Comparison of ENCODE assay signal across 14 mouse cellular contexts in genomic region chr8:94907591-94908300, GRCm38 (mm10). TPM values are rescaled to one million over a fixed set of nuclear protein-coding genes. Genes with fewer than 3 reads are reported as not detected.
DNase-seq lines count a peak whose midpoint lies in the region; ATAC-seq and TF ChIP-seq lines count a peak whose summit lies in the region.
"Had no signal": no experiment of that assay in that cellular context is flagged by ENCODE, and none has a peak within 500 bp of the region (broad histone marks: within the 10 kb centered on the region; RNA-seq: fewer than 3 reads in every experiment).

No protein-coding gene starts in this region.

- H3K4me3 ChIP-seq in heart, embryonic 10.5 days, result no peak overlapping the region
- H3K4me3 ChIP-seq in heart, embryonic 12.5 days, result no peak overlapping the region
- H3K4me3 ChIP-seq in stomach, embryonic 16.5 days (replicated peaks; ENCODE audit: low read length), result no peak overlapping the region
- H3K4me3 ChIP-seq in stomach, postnatal 0 days (ENCODE audit: low read depth, low read length), result no peak overlapping the region
- no peak overlapping the region for H3K4me3 ChIP-seq in kidney, embryonic 15.5 days (replicated peaks)
- H3K4me3 ChIP-seq: hindbrain, embryonic 12.5 days; liver, embryonic 15.5 days had no signal

- H3K9me3 ChIP-seq in heart, embryonic 10.5 days, result no peaks in the 10 kb centered on the region
- no peaks in the 10 kb centered on the region for H3K9me3 ChIP-seq in heart, embryonic 12.5 days (replicated peaks)
- H3K9me3 ChIP-seq in stomach, embryonic 16.5 days (replicated peaks; ENCODE audit: control insufficient read depth, low read length), result no peaks in the 10 kb centered on the region
- no peaks in the 10 kb centered on the region for H3K9me3 ChIP-seq in stomach, postnatal 0 days (ENCODE audit: control insufficient read depth, low read length)
- no peaks in the 10 kb centered on the region for H3K9me3 ChIP-seq in kidney, embryonic 15.5 days (replicated peaks)
- H3K9me3 ChIP-seq: hindbrain, embryonic 12.5 days; liver, embryonic 15.5 days had no signal

- H3K27ac ChIP-seq in heart, embryonic 10.5 days, result peak overlapping the region; percentile 59
- H3K27ac ChIP-seq in heart, embryonic 12.5 days (ENCODE audit: poor library complexity, severe bottlenecking), result no peak overlapping the region
- H3K27ac ChIP-seq in stomach, embryonic 16.5 days (ENCODE audit: low read length), result peak overlapping the region; percentile 15; the same call in 1 of the 2 replicates
- no peak overlapping the region for H3K27ac ChIP-seq in stomach, postnatal 0 days (replicated peaks)
- peak overlapping the region; percentile 34; the same call in 1 of the 2 replicates for H3K27ac ChIP-seq in kidney, embryonic 15.5 days
- H3K27ac ChIP-seq: hindbrain, embryonic 12.5 days had no signal

- ATAC-seq in heart, embryonic 12.5 days (ENCODE audit: insufficient number of reproducible peaks, low FRiP score), result no peak
- ATAC-seq in stomach, embryonic 16.5 days (ENCODE audit: insufficient read depth, low FRiP score), result no peak
- no peak for ATAC-seq in stomach, postnatal 0 days (ENCODE audit: low FRiP score, low TSS enrichment)
- ATAC-seq in kidney, embryonic 15.5 days (replicated peaks; ENCODE audit: low FRiP score), result no peak
- ATAC-seq: activated CD4-positive, CD25-positive, alpha-beta regulatory T cell, adult 4 months had no signal

- DNase-seq in heart, embryonic 10.5 days (ENCODE audit: low spot score), result no peak
- DNase-seq in stomach, postnatal 0 days (ENCODE audit: low spot score), result no peak
- DNase-seq in telencephalon, adult 2 months (ENCODE audit: low read depth, low spot score), result peak; percentile 29
- no peak for DNase-seq in thymus, postnatal 14 days
- no peak for DNase-seq in gastrocnemius, adult 8-10 months (ENCODE audit: low spot score in 2 of 2)
- DNase-seq: cerebellum, adult 8-10 months; gastrocnemius, postnatal 25 days had no signal

- H3K27me3 ChIP-seq in heart, embryonic 10.5 days (ENCODE audit: insufficient read depth, poor library complexity, severe bottlenecking), result peaks cover 6% of the 10 kb centered on the region; the same call in 1 of the 2 replicates
- H3K27me3 ChIP-seq in heart, embryonic 12.5 days (replicated peaks), result 0 out of 2 replicates have a peak, but pooled peaks cover 5% of the 10 kb centered on the region
- H3K27me3 ChIP-seq in stomach, embryonic 16.5 days (ENCODE audit: control insufficient read depth, insufficient read depth, low read length), result no peaks in the 10 kb centered on the region
- H3K27me3 ChIP-seq in stomach, postnatal 0 days (ENCODE audit: control insufficient read depth, insufficient read depth, low read length), result no peaks in the 10 kb centered on the region
- peaks cover 11% of the 10 kb centered on the region; the same call in 1 of the 2 replicates for H3K27me3 ChIP-seq in kidney, embryonic 15.5 days

- H3K36me3 ChIP-seq in heart, embryonic 10.5 days, result peaks cover 89% of the 10 kb centered on the region
- peaks cover 92% of the 10 kb centered on the region for H3K36me3 ChIP-seq in heart, embryonic 12.5 days
- 0 out of 2 replicates have a peak, but pooled peaks cover 3% of the 10 kb centered on the region for H3K36me3 ChIP-seq in stomach, embryonic 16.5 days (ENCODE audit: control insufficient read depth, insufficient read depth, low read length)
- H3K36me3 ChIP-seq in stomach, postnatal 0 days (ENCODE audit: control insufficient read depth, insufficient read depth, low read length), result peaks cover 13% of the 10 kb centered on the region
- peaks cover 78% of the 10 kb centered on the region for H3K36me3 ChIP-seq in kidney, embryonic 15.5 days

- no peak overlapping the region for H3K4me2 ChIP-seq in heart, embryonic 12.5 days
- H3K4me2 ChIP-seq in stomach, embryonic 16.5 days (ENCODE audit: low read depth, low read length), result no peak overlapping the region
- no peak overlapping the region for H3K4me2 ChIP-seq in stomach, postnatal 0 days (replicated peaks; ENCODE audit: low read depth)
- no peak overlapping the region for H3K4me2 ChIP-seq in kidney, embryonic 15.5 days
- H3K4me2 ChIP-seq: hindbrain, embryonic 12.5 days; liver, embryonic 15.5 days had no signal

- no peak for TF ChIP-seq CTCF in stomach, postnatal 0 days (IDR thresholded peaks at IDR 0.05; ENCODE audit: low read depth)

- no peak for TF ChIP-seq EP300 in stomach, postnatal 0 days (optimal IDR thresholded peaks at IDR 0.05)

- peaks cover 47% of the 10 kb centered on the region for H3K4me1 ChIP-seq in heart, embryonic 10.5 days
- peaks cover 43% of the 10 kb centered on the region for H3K4me1 ChIP-seq in heart, embryonic 12.5 days (replicated peaks)
- H3K4me1 ChIP-seq in stomach, embryonic 16.5 days (ENCODE audit: control insufficient read depth, insufficient read depth, low read length), result peaks cover 8% of the 10 kb centered on the region; the same call in 1 of the 2 replicates
- H3K4me1 ChIP-seq in stomach, postnatal 0 days (replicated peaks; ENCODE audit: control insufficient read depth, insufficient read depth), result 0 out of 2 replicates have a peak, but pooled peaks cover 2% of the 10 kb centered on the region
- peaks cover 61% of the 10 kb centered on the region for H3K4me1 ChIP-seq in kidney, embryonic 15.5 days

- 84% methylated on average over 18 of the region's 18 CpGs for WGBS in heart, embryonic 10.5 days
- WGBS in heart, embryonic 12.5 days, result 80% methylated on average over 18 of the region's 18 CpGs
- 79% methylated on average over 18 of the region's 18 CpGs for WGBS in stomach, embryonic 16.5 days
- 82% methylated on average over 18 of the region's 18 CpGs for WGBS in stomach, postnatal 0 days
- 69% methylated on average over 18 of the region's 18 CpGs for WGBS in kidney, embryonic 15.5 days

- no peak overlapping the region for H3K9ac ChIP-seq in heart, embryonic 12.5 days
- H3K9ac ChIP-seq in stomach, embryonic 16.5 days (ENCODE audit: low read length), result no peak overlapping the region
- no peak overlapping the region for H3K9ac ChIP-seq in stomach, postnatal 0 days (ENCODE audit: low read length)
- no peak overlapping the region for H3K9ac ChIP-seq in kidney, embryonic 15.5 days
- H3K9ac ChIP-seq: hindbrain, embryonic 12.5 days; liver, embryonic 15.5 days had no signal

RNA-seq across cellular contexts. Expression of gene Ccdc102a, which starts 10.2 kb away (rescaled TPM):
- 22.0 and 31.0 TPM in 2 replicates for polyA plus RNA-seq in heart, embryonic 10.5 days (2016; fragmentation: Nextera tagmentation; extraction: Ambion mirVana)
- 26.2 and 28.2 TPM in 2 replicates for polyA plus RNA-seq in heart, embryonic 12.5 days (2016; fragmentation: Nextera tagmentation; extraction: Ambion mirVana)
- polyA plus RNA-seq in stomach, embryonic 16.5 days (2015; fragmentation: Nextera tagmentation; extraction: Ambion mirVana), result 10.9 and 14.8 TPM in 2 replicates
- 12.0 and 12.7 TPM in 2 replicates for polyA plus RNA-seq in stomach, postnatal 0 days (2015; fragmentation: Nextera tagmentation; extraction: Ambion mirVana)
- polyA plus RNA-seq in kidney, embryonic 15.5 days (2015; fragmentation: Nextera tagmentation; extraction: Ambion mirVana), result 21.6 and 24.1 TPM in 2 replicates
- total RNA-seq in gastrocnemius, adult 8-10 months (2022), result 1 to 10 TPM; 2.5 to 3.5 (median 3.1) TPM

RNA-seq across cellular contexts. Expression of gene Adgrg5, which starts 15.7 kb away (rescaled TPM):
- polyA plus RNA-seq in heart, embryonic 10.5 days (2016; fragmentation: Nextera tagmentation; extraction: Ambion mirVana), result 0.69 and 0.79 TPM in 2 replicates
- polyA plus RNA-seq in heart, embryonic 12.5 days (2016; fragmentation: Nextera tagmentation; extraction: Ambion mirVana), result 0.09 TPM in 1 of 2 replicates, not detected in the other
- polyA plus RNA-seq in stomach, embryonic 16.5 days (2015; fragmentation: Nextera tagmentation; extraction: Ambion mirVana), result 0.44 and 0.45 TPM in 2 replicates
- 0.15 and 0.27 TPM in 2 replicates for polyA plus RNA-seq in stomach, postnatal 0 days (2015; fragmentation: Nextera tagmentation; extraction: Ambion mirVana)
- polyA plus RNA-seq in kidney, embryonic 15.5 days (2015; fragmentation: Nextera tagmentation; extraction: Ambion mirVana), result 0.05 and 0.13 TPM in 2 replicates
- under 1 TPM in 1 of 4 experiments, not detected in 3; 0.09 TPM for total RNA-seq in gastrocnemius, adult 8-10 months (2022)
- total RNA-seq: gastrocnemius, postnatal 25 days; left cerebral cortex, postnatal 14 days had no signal

RNA-seq across cellular contexts. Expression of gene Dok4, which starts 31.6 kb away (rescaled TPM):
- polyA plus RNA-seq in heart, embryonic 10.5 days (2016; fragmentation: Nextera tagmentation; extraction: Ambion mirVana), result 71.3 and 83.4 TPM in 2 replicates
- polyA plus RNA-seq in heart, embryonic 12.5 days (2016; fragmentation: Nextera tagmentation; extraction: Ambion mirVana), result 53.3 and 54.2 TPM in 2 replicates
- 28.8 and 29.5 TPM in 2 replicates for polyA plus RNA-seq in stomach, embryonic 16.5 days (2015; fragmentation: Nextera tagmentation; extraction: Ambion mirVana)
- polyA plus RNA-seq in stomach, postnatal 0 days (2015; fragmentation: Nextera tagmentation; extraction: Ambion mirVana), result 19.3 and 20.5 TPM in 2 replicates
- 27.0 and 32.8 TPM in 2 replicates for polyA plus RNA-seq in kidney, embryonic 15.5 days (2015; fragmentation: Nextera tagmentation; extraction: Ambion mirVana)
- total RNA-seq in gastrocnemius, adult 8-10 months (2022), result 1 to 10 TPM; 2.5 to 4.7 (median 2.8) TPM

RNA-seq across cellular contexts. Expression of gene Polr2c, which starts 50.5 kb away (rescaled TPM):
- 164 and 190 TPM in 2 replicates for polyA plus RNA-seq in heart, embryonic 10.5 days (2016; fragmentation: Nextera tagmentation; extraction: Ambion mirVana)
- polyA plus RNA-seq in heart, embryonic 12.5 days (2016; fragmentation: Nextera tagmentation; extraction: Ambion mirVana), result 122 and 126 TPM in 2 replicates
- 128 and 129 TPM in 2 replicates for polyA plus RNA-seq in stomach, embryonic 16.5 days (2015; fragmentation: Nextera tagmentation; extraction: Ambion mirVana)
- 70.4 and 72.7 TPM in 2 replicates for polyA plus RNA-seq in stomach, postnatal 0 days (2015; fragmentation: Nextera tagmentation; extraction: Ambion mirVana)
- polyA plus RNA-seq in kidney, embryonic 15.5 days (2015; fragmentation: Nextera tagmentation; extraction: Ambion mirVana), result 155 and 157 TPM in 2 replicates
- 10 to 100 TPM; 52.3 to 61.1 (median 56.1) TPM for total RNA-seq in gastrocnemius, adult 8-10 months (2022)

Comparison
In these comparisons a context has a peak if more than half of its experiments do, and no peak if none do; other contexts are left out.
1. H3K27ac ChIP-seq: peak in heart, embryonic 10.5 days (single experiment), stomach, embryonic 16.5 days (single experiment) and kidney, embryonic 15.5 days (single experiment); none in heart, embryonic 12.5 days (single experiment) and stomach, postnatal 0 days (single experiment).